Mouse (Mus musculus) heart, adult 2 months (tissue): ENCODE measurements around the gene Atp7a. TPM values are rescaled to one million over a fixed set of nuclear protein-coding genes. Genes with fewer than 3 reads are reported as not detected.
A peak's percentile ranks its signal among the peaks of the same experiment; 100 is the strongest.
"Not testable (repeated sequence)": the region's sequence is repeated elsewhere in the genome, so short reads cannot be mapped to it uniquely, and the experiment has no call there.

Experiments used
- DNase-seq, 2 experiments: peaks; one replicate each; pipeline ENCODE4 v3.0.0; 2021
- H3K27ac ChIP-seq: fragments of 200-600 bp; 2 replicates; pipeline ENCODE4 v1.8.1; 2022
- H3K27me3 ChIP-seq: fragments of 200-500 bp; 2 replicates; pipeline ENCODE4 v1.6.1; 2012; ENCODE audit warnings: mild to moderate bottlenecking, low read length, inconsistent platforms, mixed read lengths; ENCODE audit not compliant: control insufficient read depth, insufficient read depth
- H3K36me3 ChIP-seq: fragments of 200-500 bp; 2 replicates; pipeline ENCODE4 v1.6.1; 2012; ENCODE audit warnings: low read length, inconsistent platforms; ENCODE audit not compliant: control insufficient read depth, insufficient read depth
- H3K4me1 ChIP-seq: fragments of 200-500 bp; 2 replicates; pipeline ENCODE4 v1.6.1; 2011; ENCODE audit warnings: low read length; ENCODE audit not compliant: control insufficient read depth, insufficient read depth
- H3K4me3 ChIP-seq: fragments of 200-600 bp; 2 replicates; pipeline ENCODE4 v1.8.1; 2022
- H3K79me2 ChIP-seq: fragments of 200-500 bp; replicated peaks from 2 replicates; pipeline ENCODE4 v1.6.1; 2012; ENCODE audit warnings: mild to moderate bottlenecking, inconsistent platforms, low read length, moderate library complexity, mixed read lengths; ENCODE audit not compliant: control insufficient read depth, insufficient read depth
- H3K9ac ChIP-seq: fragments of 200-500 bp; 2 replicates; pipeline ENCODE4 v1.6.1; 2012; ENCODE audit warnings: low read depth, mild to moderate bottlenecking, control low read depth, inconsistent platforms, low read length, mixed read lengths
- CTCF ChIP-seq: fragments of 200-600 bp; IDR thresholded peaks from 2 replicates; pipeline ENCODE4 v1.8.1; 2022; ENCODE audit warnings: antibody characterized with exemption, mild to moderate bottlenecking, moderate library complexity
- EP300 ChIP-seq: fragments of 200-500 bp; IDR thresholded peaks from 2 replicates; pipeline ENCODE4 v1.6.1; 2011; ENCODE audit warnings: low read depth, low read length, control low read depth; ENCODE audit not compliant: insufficient read depth
- POLR2A ChIP-seq: fragments of 200-500 bp; IDR thresholded peaks from 2 replicates; pipeline ENCODE4 v1.6.1; 2011; ENCODE audit warnings: mild to moderate bottlenecking, low read depth, low read length, control low read depth; ENCODE audit not compliant: insufficient read depth
- WGBS: fragments of 180-500 bp; shearing (Covaris S2); methylation state at CpG from one replicate; pipeline ENCODE4 v1.1.7; 2018; 5-methylcytosine and 5-hydroxymethylcytosine counted together
- intact Hi-C: fragments of 180-260 bp; cut with DNase I; formaldehyde crosslinking; loops from one replicate; pipeline ENCODE4 v1.15.1; 2025
- polyA plus RNA-seq: library from polyadenylated mRNA; depleted of rRNA; stranded (reverse); fragments of >200 nt; gene quantifications from 2 replicates; pipeline ENCODE4 v1.2.3, GENCODE M21; 2012
- total RNA-seq, 2 experiments: library from RNA; stranded (reverse); gene quantifications; 2 replicates each; pipeline ENCODE4 v1.2.3; 2021

Gene Atp7a
- total and polyA plus RNA-seq, 3 experiments, result 1.6 to 7.3 (median 6.7) TPM

GRCm38 (mm10) chrX:106013217-106013616, 13.9 kb upstream of the Atp7a start:
- no peaks in the 10 kb centered on the region for H3K27me3 ChIP-seq
- WGBS, result 16% methylated on average over 2 of the region's 2 CpGs
- H3K27ac ChIP-seq, result no peak overlapping the region
- peak; percentile 36 to 45 for DNase-seq
- H3K4me3 ChIP-seq, result no peak overlapping the region
- no peak for TF ChIP-seq POLR2A
- peak; percentile 93 for TF ChIP-seq CTCF
- H3K4me1 ChIP-seq, result no peaks in the 10 kb centered on the region
- H3K36me3 ChIP-seq, result no peaks in the 10 kb centered on the region
- intact Hi-C loops, result loop anchor here (5.0 kb wide), 2 partner anchors 86 to 146 kb away; partner anchors contain the start of gene Atrx
- no peak overlapping the region for H3K9ac ChIP-seq
- H3K79me2 ChIP-seq, result no peaks in the 10 kb centered on the region

GRCm38 (mm10) chrX:106014741-106015377, 12.2 kb upstream of the Atp7a start:
- H3K36me3 ChIP-seq, H3K79me2 ChIP-seq, H3K4me1 ChIP-seq, H3K9ac ChIP-seq, DNase-seq, H3K27me3 ChIP-seq: not testable (repeated sequence)
- peak overlapping the region; percentile 63; the same call in 1 of the 2 replicates for H3K4me3 ChIP-seq
- 55% methylated on average over 2 of the region's 2 CpGs for WGBS
- H3K27ac ChIP-seq, result peak overlapping the region; percentile 85
- intact Hi-C loops, result loop anchor here (5.0 kb wide), 2 partner anchors 88 to 148 kb away; partner anchors contain the start of gene Atrx

- TF ChIP-seq EP300, result no peak
- peak; percentile 89 for TF ChIP-seq POLR2A
- TF ChIP-seq CTCF, result no peak
- H3K36me3 ChIP-seq, result peaks cover 7% of the 10 kb centered on the region
- peak within 1 kb of the TSS; percentile 85 for H3K27ac ChIP-seq
- peak within 1 kb of the TSS; percentile 83 for H3K9ac ChIP-seq
- intact Hi-C loops, result no loop called here
- H3K4me1 ChIP-seq, result no peaks in the 10 kb centered on the region; the same call in 1 of the 2 replicates
- no peaks in the 10 kb centered on the region for H3K27me3 ChIP-seq
- WGBS, result 12% methylated on average over 26 of the region's 26 CpGs
- no peaks in the 10 kb centered on the region for H3K79me2 ChIP-seq
- DNase-seq, result peak; percentile 71 to 75
- peak within 1 kb of the TSS; percentile 63 for H3K4me3 ChIP-seq
Measured at GRCm38 (mm10) chrX:106015571-106016322, 11.3 kb upstream of the Atp7a start, which contains the start of gene Cox7b. Gene Cox7b, plus strand, starts transcription at chrX:106015700.

GRCm38 (mm10) chrX:106017102-106017501, 10.0 kb upstream of the Atp7a start:
- TF ChIP-seq CTCF, result no peak
- no peak for TF ChIP-seq EP300
- TF ChIP-seq POLR2A, result no peak
- Histone ChIP-seq H3K4me3 (peak overlapping the region; percentile 63), H3K9ac (peak overlapping the region; percentile 42; the same call in 1 of the 2 replicates), H3K79me2 (no peaks in the 10 kb centered on the region), H3K27me3 (no peaks in the 10 kb centered on the region), H3K27ac (peak overlapping the region; percentile 85; the same call in 1 of the 2 replicates), H3K36me3 (peaks cover 7% of the 10 kb centered on the region), H3K4me1 (no peaks in the 10 kb centered on the region; the same call in 1 of the 2 replicates)
- 61% methylated on average over 3 of the region's 3 CpGs for WGBS
- no peak for DNase-seq
- intact Hi-C loops, result no loop called here

GRCm38 (mm10) chrX:106017516-106017915, 9.6 kb upstream of the Atp7a start:
- Histone ChIP-seq H3K4me1 (no peaks in the 10 kb centered on the region; the same call in 1 of the 2 replicates), H3K27me3 (no peaks in the 10 kb centered on the region), H3K9ac (no peak overlapping the region), H3K79me2 (no peaks in the 10 kb centered on the region), H3K36me3 (peaks cover 7% of the 10 kb centered on the region), H3K4me3 (peak overlapping the region; percentile 63), H3K27ac (no peak overlapping the region)
- intact Hi-C loops, result no loop called here
- DNase-seq, result no peak
- TF ChIP-seq EP300 (no peak), CTCF (no peak), POLR2A (no peak)
- 75% methylated on average over 4 of the region's 4 CpGs for WGBS

- Histone ChIP-seq H3K4me1 (no peaks in the 10 kb centered on the region), H3K27ac (peak overlapping the region; percentile 89), H3K9ac (peak overlapping the region; percentile 76), H3K36me3 (no peaks in the 10 kb centered on the region), H3K27me3 (no peaks in the 10 kb centered on the region), H3K4me3 (peak overlapping the region; percentile 64), H3K79me2 (no peaks in the 10 kb centered on the region; the same call in 1 of the 2 replicates)
- TF ChIP-seq EP300 (no peak; the same call in 1 of the 2 replicates), CTCF (no peak), POLR2A (no peak)
- WGBS, result 13% methylated on average over 8 of the region's 8 CpGs
- intact Hi-C loops, result loop anchor here (1.0 to 5.0 kb wide), 3 partner anchors 60 to 160 kb away; partner anchors contain the start of gene Pgk1
- DNase-seq, result no peak
Measured at GRCm38 (mm10) chrX:106027343-106027674, 233 bp downstream of the Atp7a start.
